Mouse (Mus musculus) lung, postnatal 25 days (tissue): ENCODE data around the gene Gm10985.

Experiments
- DNase-seq: peaks from one replicate; pipeline ENCODE4 v3.0.0; 2022; ENCODE audit warnings: low spot score

Gm10985 gene

GRCm38 (mm10) chr3:53844786-53845185 is at the start of gene Gm10985:
Gm10985 (plus strand) TSS chr3:53845086.
- DNase-seq = no peak

- no peak for DNase-seq
These were observed 48.0 kb upstream of the Gm10985 start for GRCm38 (mm10) chr3:53796933-53797332.

- DNase-seq = no peak
These were observed 45.2 kb upstream of the Gm10985 start for GRCm38 (mm10) chr3:53799671-53800070.

GRCm38 (mm10) chr3:53813421-53813977 is 31.4 kb upstream of the Gm10985 start:
- no peak for DNase-seq

- DNase-seq = no peak
These were observed 10.6 kb upstream of the Gm10985 start for GRCm38 (mm10) chr3:53834238-53834637.

GRCm38 (mm10) chr3:53846206-53846928 is 1.5 kb downstream of the Gm10985 start:
- no peak for DNase-seq

GRCm38 (mm10) chr3:53847726-53848125 is 2.8 kb downstream of the Gm10985 start:
- DNase-seq = no peak

GRCm38 (mm10) chr3:53848262-53848661 is 3.4 kb downstream of the Gm10985 start:
- DNase-seq = no peak

GRCm38 (mm10) chr3:53854261-53854660 is 9.4 kb downstream of the Gm10985 start:
- DNase-seq = no peak

- DNase-seq = no peak
These were observed 9.9 kb downstream of the Gm10985 start for GRCm38 (mm10) chr3:53854831-53855230.

GRCm38 (mm10) chr3:53863383-53864220 is 18.7 kb downstream of the Gm10985 start, which contains the start of gene Ufm1:
Ufm1 (minus strand) TSS chr3:53863830.
- DNase-seq = peak; percentile 95

- no peak for DNase-seq
These were observed 23.3 kb downstream of the Gm10985 start for GRCm38 (mm10) chr3:53868212-53868611.

- DNase-seq = no peak
These were observed 24.4 kb downstream of the Gm10985 start for GRCm38 (mm10) chr3:53869263-53869662.

GRCm38 (mm10) chr3:53870482-53870881 is 25.6 kb downstream of the Gm10985 start:
- no peak for DNase-seq

GRCm38 (mm10) chr3:53871596-53871995 is 26.7 kb downstream of the Gm10985 start:
- DNase-seq = no peak

- no peak for DNase-seq
These were observed 46.0 kb downstream of the Gm10985 start for GRCm38 (mm10) chr3:53890619-53891540.
